Mouse (Mus musculus) cerebellum, adult 9-11 months (tissue): ENCODE measurements around the gene Miga1.
"Not testable (repeated sequence)": the region's sequence is repeated elsewhere in the genome, so short reads cannot be mapped to it uniquely, and the experiment has no call there.

Experiments used
- DNase-seq: peaks from one replicate; pipeline ENCODE4 v3.0.0; 2022

Gene Miga1

DNA sequence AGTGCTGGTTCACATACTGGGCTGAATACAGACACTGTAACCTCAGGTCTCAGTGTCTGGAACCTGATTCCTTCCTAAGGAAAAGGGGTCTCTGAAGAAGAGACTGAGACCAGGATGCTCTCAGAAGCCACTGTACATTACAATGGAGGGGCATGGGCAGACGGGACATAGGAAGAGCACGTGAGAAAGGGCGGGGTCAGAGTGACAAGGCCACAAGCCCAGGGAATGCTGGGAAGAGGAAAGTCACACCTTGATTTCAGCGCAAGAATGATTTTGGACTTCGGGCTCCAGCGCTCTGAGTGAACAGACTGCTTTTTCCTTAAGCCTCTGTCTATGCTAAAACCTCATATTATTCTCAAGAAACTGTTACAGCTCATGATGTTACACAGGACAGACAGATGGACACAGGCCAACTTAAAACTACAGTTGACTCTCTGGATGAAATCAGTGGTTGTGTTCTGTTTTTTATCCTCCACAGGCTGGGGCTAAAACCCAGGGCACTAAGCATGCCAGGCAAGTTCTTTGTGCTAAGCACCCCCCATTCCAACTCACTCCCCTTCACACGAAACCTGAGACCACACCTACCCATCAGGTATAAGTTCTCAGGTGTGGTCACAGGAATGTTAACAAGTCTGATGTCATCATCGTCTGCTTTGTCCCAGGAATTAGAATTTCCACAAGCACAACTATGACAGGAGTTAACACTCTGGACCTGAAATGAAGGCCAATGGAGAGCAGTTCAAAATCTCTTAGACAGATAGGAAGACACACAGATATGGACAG, 18.3 kb downstream of the Miga1 start:
- DNase-seq: no peak

DNA sequence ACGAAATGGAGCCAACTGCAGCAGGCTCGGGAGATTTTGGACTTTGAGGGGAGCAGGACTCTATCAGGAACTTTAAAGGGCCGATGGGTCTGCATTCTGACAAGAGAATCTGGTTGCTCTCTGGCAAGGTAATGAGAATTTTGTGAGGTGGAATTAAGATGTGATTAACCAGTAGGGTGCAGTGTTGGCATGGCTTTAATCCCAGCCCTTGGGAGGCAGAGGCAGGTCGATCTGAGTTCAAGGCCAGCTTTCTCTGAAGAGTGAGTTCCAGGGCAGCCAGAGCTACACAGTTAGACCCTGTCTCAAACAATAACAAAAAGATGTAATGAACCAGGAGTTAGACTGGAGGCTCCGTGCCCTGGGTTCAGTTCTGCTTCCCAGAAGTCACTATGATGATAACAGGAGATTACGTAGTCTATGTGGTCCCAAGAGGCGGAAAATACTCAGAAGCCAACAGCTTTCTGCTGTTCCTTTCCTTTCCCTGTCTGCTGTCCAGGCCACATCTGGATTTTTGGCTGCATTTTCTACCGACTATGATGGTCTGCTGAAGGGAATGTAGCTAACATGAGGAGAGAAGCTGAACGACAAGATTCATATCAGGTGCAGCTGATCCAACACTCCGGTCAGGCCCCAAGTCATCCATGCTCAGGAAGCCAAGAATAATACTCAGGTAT, 19.1 kb downstream of the Miga1 start:
- DNase-seq: no peak

DNA sequence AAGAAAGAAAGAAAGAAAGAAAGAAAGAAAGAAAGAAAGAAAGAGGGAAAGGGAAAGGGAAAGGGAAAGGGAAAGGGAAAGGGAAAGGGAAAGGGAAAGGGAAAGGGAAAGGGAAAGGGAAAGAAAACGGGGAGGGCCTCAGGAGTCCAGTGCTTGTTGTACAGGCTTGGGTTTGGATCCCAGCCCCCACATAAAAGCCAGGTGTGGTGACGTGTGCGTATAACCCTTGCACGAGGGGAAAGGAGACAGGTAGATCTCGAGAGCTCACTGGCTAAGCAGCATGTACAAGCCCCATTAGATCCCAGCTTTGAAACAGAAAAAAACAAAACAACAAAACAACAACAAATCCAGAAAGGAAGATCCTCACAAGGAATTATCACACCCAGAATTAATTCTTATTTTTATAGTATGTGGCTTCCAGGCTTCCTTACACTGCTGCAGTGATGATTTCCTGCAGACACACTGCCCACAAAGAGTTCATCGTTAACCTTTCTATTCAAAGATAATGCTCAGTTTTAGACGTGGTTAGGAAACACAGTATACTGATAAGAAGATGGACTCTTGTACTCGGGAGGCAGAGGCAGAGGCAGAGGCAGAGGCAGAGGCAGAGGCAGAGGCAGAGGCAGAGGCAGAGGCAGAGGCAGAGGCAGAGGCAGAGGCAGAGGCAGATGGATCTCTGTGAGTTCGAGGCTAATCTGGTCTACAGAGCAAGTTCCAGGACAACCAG, 23.6 kb downstream of the Miga1 start:
- not testable (repeated sequence) for DNase-seq

DNA sequence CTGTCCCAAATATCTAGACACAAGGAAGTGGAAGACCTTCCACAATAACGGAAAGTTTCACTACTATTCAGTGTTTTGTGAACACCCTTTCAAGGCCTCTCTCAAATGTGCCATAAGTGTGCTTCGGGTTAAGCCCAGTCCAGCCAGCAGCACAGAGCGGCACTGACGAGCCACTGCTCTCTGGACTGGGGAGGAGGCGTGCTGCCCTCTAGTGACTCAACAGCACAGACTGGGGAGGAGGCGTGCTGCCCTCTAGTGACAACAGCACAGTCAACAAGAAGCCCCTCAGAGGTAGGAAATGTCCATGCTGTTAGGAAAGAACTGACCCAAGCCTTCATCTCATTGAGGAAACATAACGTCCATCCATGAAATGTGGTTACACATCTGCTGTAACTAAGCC, 24.6 kb downstream of the Miga1 start:
- peak; percentile 62 for DNase-seq

DNA sequence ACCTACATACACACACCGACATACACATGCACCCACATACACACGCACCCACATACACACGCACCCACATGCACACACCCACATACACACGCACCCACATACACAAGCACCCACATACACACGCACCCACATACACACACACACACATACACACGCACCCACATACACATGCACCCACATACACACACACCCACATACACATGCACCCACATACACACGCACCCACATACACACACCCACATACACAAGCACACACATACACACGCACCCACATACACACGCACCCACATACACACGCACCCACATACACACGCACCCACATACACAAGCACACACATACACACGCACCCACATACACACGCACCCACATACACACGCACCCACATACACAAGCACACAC, 25.5 kb downstream of the Miga1 start:
- DNase-seq: not testable (repeated sequence)

DNA sequence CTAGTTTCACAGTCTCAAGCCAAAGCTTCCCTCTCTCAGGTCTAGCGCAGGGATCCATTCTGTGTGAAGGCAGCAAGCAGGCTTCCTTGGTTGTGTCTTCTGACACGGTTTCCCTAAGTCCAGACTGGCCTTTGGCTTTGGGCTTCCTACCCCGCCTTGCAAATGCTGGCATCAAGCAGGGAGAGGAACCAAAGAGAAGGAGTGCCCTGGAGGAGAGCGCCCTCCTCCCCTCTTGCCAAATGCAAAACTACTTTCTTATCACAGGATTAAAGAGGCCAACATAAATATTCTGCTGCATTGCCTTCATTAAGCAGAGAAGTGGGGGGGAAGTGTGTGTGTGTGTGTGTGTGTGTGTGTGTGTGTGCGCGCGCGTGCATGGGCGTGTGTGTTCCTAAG, 31.0 kb downstream of the Miga1 start:
- no peak for DNase-seq

DNA sequence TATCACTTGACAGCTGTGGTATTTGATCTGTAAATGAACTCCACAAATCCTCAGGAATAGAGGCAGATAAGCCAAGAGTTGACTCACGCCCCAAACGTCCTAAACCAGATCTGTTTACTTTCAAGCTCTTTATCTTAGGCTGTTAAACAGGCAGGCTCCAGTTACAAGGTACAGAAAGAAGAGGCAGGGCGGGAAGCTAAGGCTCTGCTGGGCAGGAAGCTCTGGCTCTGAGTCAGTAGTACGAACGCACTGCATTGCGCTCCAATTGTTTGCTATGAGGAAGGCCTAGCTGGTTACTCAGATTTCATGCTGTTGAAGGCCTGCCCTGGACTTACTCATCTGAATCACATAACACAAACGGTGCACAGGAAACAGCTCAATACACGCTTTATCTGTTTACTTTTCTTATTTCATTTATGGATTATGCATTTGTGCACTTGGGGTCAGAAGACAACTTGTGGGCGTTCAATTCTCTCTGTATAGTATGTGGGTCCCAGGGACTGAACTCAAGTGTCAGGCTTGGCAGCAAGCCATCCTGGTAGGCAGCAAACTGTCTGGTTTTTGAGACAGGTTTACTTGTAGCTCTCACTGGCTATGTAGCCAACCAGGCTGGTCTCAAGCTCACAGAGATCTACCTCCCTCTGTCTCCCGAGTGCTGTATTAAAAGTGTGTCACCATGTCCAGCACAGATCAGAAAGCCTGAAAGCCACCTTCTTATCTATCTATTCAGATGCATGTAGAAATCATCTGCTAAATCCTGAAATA, 31.5 kb downstream of the Miga1 start:
- no peak for DNase-seq

DNA sequence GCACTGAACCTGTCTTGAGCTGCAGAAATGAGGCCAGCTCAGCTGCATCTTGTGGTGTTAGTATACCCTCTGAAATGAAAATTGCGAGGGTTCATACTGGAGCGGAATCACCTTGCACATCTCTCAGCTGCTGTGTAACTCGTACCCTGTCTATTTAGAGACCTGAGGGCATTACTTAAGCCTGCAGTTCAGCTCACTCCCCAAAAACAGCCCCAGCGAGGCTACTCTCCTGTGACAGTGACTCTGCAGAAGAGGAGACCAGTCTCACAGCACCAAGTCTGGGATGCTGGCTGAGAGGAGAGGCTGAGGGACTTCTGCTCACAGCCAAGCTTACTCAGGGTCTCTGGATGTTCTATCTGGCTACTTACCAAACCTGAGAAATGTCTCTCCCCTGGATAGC, 34.2 kb downstream of the Miga1 start:
- DNase-seq: no peak

DNA sequence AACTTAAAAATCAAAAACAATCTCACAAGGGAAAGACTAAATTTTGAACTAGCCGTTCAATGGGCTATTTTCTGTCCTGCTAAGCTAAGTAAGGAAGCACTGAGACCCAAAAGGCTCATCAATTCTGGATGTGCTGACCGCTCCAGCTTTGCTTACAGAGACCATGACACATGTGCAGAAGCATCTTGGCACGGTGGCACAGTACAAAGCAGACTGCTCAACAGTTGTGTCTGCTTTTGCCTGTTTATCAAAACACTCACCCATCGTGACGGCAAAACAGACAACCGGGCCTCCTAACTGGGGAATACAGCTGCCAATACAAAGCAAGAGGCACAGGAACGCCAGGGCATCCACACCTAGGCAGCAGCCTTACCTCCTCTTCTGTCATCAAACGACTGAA, 35.1 kb downstream of the Miga1 start:
- no peak for DNase-seq

DNA sequence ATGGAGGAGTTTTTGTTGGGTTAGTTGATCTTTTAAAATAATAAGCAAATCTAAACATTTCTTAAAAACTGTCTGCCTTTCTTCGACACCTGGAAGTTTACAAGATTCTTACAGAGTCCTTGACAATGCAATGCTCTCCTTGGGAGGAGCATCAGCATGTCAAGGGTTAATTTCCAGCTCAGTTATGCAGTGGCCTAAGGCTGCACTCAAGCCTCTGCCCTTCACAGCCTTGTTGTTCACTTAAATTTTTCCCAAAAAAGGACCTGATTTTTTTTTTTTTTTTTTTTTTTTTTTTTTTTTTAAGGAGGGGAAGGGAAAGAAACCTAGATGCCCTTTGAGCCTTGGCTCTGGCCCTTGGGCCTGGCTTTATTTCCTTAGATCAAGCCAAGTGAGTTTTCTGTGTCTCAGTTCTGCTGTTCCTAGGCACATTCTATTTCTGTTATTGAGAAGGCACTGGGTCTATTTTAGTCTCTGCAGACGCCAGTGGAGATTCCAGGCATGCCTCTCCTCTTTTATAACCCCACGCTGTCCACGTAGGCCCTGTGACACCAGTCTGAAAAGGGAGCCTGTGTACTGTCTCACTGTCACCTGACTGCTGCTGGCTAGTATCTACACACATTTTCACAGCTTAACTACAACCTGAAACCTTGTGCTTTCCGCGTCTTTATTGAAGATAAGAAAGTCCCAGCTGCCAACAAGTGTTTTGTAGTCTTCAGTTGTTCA, 36.0 kb downstream of the Miga1 start:
- no peak for DNase-seq

DNA sequence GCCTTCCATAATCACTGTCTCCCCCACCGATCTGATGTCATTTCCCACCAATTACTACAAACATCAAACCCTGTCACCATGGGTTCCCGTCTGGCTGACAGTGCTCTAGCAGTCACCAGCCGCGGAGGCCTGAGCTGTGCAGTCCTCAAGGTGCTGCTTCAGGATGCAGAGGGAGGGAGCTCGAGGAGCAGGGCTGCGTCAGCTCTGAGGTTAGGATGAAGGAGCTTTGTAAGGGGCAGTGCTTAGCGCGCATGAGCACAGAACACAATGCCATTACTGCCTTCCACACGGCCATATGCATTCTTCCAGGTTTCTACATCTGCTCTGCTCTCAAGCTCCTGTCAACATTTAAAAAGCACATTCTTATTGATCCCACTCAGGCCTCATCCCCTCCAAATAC, 37.2 kb downstream of the Miga1 start:
- DNase-seq: no peak

DNA sequence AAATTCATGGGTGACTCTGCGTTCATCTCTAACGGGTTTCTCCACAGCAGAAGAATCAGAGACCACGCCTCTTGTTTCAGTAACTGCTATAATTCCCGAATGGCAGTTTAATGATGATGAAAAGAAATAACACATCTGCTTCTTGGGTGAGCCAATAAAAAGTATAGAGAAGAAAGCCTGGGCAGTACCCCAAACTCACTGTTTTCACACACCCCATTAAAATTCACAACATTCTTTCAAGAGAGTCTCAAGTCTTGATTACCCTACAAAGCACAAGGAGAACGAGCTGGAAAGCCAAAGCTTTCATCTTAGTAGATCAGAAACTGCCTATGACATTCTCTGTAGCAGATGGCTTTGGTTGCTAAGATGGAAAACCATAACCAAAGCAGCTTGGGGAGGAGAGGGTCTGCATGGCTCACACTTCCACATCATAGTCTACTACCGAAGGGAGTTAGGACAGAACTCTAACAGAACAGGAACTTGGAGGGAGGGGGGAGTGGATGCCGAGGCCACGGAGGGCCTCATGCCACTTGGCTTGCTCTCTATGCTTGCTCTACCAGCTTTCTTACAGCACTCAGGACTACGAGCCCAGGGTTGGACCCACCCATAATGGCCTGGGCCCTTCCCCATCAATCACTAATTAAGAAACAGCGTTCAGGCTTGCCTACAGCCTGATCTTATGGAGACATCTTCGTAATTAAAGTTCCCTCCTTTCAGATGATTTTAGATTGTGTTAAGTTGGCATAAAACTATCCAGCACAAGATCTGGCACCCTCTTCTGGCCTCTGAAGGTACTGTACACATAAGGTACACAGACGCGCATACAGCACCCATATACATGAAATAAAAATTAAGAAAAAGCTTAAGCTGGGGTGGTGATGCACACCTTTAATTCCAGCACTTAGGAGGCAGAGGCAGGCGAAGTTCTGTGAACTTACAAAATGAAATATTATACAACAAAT, 39.5 kb downstream of the Miga1 start:
- DNase-seq: no peak

DNA sequence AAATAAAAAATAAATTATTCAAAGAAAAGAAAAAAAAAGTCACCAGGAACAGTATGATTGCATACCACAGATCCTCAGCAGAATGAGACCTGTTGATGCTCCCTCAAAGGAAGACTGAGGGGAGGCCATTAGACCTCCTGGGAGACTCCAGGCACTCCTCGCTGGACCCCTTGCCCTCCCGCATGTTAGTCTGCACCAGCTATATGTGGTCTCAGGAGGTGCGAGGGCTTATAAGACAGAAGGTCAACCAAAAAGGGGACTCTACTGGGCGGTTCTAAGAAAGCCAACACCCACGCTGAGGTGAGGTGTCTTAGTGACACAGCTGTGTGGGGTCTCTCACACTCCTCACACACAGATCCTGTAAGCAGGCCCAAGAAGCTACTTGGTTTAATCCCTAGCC, 44.3 kb downstream of the Miga1 start:
- DNase-seq: no peak

DNA sequence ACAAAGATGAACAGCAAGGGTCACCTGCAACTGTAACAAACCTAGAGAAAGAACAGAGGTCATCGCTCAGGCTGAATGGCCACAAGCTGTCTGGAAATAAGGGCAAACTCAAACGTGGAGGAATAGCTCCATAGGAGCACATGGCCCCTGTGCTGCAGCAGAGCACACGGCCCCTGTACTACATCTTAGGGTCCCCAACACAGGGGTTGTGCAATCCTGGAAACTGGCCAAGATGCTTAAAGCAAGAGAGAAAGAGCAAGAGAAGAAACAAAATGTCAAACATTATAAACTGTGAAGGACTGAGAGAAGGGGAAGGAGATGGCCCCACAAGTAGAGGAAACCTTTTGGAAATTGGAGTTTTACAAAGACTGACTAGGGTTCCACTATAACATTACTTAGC, 45.8 kb downstream of the Miga1 start:
- no peak for DNase-seq

DNA sequence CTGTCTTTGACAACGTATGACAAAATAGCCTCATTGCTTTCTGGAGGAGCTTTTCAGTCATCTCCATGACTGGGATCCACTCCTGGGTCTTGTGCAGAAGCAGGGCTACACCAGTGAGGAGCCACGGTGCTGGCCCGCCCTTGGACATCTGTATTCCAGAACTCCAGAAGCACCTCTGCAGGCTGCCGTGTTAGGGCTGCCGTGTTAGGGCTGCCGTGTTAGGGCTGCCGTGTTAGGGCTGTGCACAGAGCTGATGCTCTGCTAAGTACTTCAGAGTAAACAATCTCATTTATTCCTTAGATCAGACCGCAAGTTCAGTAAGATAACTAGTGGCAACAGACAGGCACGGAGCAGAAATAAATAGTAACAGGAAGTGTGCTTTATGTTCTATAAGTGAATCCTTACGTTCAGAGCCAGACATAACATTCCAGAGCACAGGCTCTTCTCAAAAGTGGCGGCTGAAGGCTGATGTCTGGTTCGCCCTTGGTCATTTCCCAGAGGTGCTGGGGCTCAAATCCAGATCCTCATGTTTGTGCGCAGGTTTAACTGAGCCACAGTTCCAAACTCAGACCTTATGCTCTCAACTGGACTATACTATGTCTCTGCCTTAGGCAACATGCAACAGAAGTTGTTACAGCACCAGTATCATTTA, 46.6 kb downstream of the Miga1 start:
- DNase-seq: no peak

DNA sequence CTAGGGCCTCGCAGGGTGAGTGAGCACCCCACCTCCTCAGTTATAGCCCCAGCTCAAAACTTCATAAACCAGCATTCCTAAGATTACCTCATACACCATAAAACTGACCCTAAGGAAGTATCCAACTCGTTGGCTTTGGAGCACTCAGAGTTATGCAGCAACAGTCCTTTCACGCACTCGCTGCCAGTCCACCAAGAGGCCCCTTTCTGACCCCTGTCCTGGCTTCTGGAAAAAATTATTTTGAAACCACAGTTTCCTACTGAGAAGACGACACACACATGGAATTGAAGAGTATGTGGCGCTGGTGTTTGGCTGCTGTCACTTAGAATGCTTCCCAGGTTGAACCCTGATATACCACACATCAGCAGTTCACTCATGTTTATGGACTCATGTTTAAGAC, 48.3 kb downstream of the Miga1 start:
- no peak for DNase-seq

DNA sequence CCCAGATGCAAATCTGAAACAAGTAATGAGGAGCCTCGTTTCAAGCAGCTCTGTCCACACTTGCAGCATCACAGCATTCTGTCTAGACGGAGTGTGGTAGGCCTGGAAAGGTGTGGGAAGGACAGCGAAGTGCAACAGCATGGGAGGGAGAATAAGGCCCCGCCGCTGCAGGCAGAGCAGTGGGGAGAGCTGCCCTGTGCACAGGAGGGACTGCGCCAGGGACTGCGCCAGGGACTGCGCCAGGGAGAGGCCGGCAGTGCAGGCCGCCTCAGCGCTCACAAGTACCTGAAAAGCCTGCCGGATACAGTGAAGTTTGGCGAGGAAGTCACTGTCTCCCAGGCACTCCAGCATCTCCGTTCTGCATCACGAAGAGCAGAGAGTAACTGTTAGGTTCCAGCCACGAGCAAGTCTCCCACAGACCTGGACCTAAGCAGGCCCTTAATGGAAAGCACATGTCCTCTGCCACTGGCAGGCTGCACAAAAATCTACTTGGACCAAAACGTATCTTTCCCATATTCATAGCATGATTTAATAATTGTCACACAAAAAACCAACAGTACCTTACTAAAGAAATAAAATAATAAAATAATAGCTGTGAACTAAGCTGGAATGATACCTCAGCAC, 49.9 kb downstream of the Miga1 start:
- peak; percentile 5 for DNase-seq

DNA sequence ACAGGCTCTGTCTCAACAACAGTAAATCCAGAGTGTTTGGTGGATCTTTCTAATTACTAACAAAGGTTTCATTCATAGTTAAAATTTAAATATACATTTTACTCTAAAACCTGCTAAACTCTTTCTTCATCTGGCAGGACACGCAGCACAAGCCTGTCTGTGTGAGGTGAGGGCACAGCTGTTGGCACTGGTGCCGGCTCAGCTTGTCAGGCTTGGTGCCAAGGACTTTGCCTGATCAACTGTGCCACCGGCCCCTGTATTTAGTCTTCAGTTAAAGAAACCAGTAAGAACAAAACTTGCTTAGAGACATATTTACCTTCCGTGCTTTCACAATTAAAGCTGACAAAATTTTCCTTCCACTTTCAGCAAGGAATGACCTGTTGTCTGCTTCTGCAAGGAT, 51.5 kb downstream of the Miga1 start:
- DNase-seq: no peak

DNA sequence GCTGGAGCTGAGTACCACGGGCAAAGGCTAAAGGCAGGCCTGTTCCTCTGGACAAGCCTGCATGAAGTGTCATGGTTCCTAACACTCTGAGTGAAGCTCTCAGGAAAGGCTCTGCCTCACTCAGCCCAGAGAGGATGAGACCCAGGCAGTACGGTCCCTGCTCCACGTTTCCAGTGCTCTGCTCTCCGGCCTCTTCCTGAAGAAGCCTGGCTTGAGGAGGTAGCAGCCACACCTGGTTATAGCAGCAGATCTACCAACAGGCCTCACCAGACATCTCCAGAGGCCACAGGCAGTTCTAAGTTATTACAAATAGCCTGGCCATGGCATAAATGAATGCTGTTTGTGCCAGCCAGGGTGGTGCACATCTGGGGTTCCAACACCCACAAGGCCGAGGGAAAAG, 51.9 kb downstream of the Miga1 start:
- DNase-seq: no peak

DNA sequence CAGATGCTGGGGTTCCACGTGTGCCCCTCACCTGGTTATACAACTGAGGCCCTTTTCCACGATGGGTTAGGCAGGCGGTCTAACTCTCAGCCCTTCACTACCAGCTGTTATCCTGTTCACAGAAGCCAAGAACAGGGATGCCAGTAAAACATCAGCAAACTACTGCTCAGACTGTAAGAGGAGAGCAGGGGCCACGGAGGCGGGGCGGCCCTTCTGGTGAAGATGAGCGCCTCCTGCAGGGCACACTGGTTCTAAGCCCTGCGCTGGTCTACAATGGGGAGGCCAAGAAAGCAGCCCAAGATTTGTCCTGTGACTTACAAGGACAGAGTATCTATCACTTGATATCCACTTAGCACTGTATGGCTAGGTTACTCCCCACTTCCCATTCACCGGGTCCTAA, 52.4 kb downstream of the Miga1 start:
- DNase-seq: no peak
